Mouse (Mus musculus): ENCODE measurements around the gene Atp11a. TPM values are rescaled to one million over a fixed set of nuclear protein-coding genes. Genes with fewer than 3 reads are reported as not detected.

The Atp11a gene
- total and polyA plus RNA-seq, 3 experiments: 103 to 139 (median 124) TPM

DNA sequence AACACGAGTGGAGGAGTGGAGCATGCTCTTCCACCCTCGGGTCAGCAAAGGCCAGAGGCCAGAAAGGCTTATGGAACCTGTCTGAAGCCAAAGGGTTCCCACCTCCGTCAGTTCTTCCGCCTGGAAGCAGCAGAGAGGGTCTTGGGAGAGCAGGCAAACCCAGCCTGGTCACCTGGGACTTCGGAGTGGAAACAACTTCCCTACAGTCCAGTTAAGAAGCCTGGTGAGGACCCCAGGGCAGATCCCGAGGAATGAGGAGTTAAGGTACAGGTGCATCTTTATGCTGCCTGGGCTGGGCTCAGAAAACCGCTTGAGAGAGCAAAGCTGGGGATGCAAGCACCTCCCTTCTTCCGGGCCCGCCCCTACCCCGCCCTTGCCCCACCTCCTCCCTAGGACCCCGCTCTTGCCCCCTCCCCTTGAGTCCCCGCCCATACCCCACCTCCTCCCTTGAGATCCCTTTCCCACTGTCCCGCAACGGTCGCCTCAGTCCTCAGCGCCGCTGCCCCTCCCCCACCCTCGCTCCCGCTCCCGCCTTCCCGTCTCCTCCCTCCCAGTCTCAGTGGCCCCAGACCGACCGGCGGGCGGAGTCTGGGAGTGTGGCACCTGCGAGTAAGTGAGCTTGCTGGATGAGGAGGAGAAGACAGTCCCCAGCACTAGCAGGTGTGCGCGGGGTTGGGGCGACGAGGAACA, 116.7 kb downstream of the Atp11a start, which contains the start of gene Mcf2l:
Gene Mcf2l, plus strand, starts transcription at position 450 of the 690 bp plus-strand sequence.
- peak; percentile 45 for DNase-seq

DNA sequence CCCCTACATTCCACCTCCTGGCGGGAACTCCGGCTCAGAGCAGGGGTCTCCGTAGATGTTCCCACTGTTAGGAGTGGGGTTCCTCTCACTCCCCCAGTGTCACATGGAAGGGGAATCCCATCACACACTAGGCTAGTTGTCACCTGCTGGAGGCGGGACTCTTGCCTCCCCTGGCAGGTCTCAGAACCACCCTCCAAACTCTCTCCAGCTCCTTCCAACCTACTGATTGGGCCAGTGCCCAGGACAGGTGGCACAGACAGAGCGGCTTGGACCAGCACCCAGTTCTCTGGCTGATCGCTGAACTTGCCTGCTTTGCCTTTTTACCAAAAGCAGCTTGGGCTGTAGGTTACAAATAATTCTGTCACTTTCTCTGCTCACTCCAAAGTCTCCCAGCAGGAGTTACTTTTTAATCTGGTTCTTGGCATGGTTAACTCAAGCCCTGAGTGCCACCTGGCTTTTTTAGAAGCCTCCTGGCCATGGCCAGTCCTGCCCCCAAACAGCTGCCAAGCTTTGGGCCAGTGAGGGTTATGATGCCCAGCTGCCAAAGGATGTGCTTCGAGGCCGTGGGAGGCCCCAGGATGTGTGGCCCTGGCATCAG, 117.5 kb downstream of the Atp11a start:
- peak; percentile 17 for DNase-seq

DNA sequence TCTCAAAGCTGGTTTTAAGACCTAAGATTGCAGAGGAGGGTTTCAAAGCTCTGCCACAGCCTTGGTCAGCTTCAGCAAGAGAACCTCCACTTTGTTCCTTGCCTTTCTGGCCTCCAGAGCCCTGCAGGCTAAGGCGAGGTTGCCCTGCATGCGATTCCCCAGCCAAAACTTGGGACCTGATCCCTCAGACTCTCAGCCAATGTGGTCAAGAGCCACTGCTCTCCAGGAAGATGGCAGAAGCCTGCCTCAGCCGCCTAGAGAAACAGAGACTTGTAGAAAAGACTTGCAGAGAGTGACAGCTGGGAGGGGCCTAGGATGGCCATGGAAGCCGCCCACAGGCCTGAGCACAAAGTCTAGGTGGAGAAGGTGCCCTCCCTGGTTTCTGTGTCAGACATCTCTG, 118.2 kb downstream of the Atp11a start:
- no peak for DNase-seq

DNA sequence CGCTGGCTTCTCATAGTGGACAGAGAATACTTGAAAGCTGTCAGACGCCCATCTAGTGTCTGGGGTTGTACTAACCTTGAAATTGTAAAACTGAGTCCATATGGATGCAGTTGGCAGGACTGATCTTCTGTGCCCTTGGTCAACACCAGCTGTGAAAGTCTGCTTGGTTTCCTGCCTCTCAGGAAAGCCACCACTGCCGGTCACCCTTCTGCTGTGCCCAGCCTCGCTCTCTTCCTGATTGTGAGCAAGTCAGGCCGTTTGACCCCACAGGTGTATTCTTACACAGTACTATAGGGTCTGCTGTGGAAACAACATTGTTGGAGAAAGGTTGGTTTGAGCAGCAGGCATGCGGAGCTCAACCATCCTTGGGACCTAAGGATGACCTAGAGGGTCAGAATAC, 120.3 kb downstream of the Atp11a start:
- DNase-seq: no peak

DNA sequence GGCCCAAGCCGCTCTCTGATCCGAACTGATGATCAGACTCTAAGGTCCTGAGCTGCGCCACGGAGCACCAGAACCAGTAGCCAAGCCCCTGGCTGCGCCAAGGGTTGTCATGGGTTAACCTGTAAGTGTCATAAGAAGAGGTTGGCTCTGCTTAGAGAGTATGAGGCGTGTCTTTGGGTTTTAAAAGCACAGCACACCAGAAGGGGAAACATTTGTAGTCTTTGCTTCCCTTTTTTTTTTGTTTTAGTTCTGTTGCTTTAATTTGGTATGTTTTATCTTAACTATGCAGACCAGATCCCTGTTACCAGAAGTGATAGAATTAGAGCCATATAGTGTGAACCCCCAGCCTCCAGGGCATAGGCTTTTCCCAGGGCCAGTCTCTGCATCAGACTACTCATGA, 123.3 kb downstream of the Atp11a start:
- no peak for DNase-seq

DNA sequence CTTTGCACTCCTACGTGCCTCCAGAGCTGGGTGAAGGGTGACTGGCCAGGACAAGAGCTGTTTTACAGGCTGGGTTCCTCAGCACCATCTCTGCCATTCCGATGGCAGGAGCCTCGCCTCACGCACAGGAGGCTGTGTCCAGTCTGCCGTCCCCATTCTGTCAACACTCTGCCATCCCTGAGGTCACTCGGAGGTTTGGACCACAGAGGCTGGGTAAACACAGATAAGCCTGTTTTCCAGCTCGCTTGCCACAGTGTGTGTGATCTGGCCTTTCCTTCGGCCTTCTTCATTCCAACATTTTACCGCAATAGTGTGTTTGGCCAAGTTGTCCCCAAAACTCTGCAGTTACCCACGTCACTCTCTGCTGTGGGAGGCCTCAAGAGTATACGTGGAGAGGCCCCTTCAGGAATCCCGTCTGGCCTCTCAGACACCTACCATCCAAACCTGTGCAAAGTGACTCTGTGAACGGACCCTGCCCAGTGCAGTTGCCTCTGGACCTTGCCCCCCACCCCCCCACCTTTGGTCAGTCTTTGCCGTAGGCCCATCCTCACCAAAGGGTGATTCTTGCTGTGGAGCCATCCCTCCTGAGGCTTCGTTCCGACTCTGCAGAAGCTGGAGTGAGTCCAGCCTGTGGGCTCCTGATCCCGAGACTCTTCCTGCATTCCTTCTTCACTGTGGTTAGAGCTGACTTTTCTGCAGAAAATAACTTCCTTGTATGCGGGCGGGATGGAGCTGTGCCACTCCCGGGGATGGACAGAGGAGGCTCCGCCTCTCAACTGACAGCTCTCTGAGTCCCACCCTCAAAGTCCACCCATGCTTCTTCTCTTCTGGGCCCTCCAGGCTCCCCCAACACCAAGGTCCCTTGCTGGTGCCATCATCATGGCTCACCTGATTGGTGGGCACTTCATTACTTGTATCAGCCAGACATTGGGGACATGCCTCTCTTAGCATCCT, 126.5 kb downstream of the Atp11a start:
- no peak for DNase-seq

- no peak for DNase-seq
Observed at GRCm38 (mm10) chr8:12887772-12888435, 131.1 kb downstream of the Atp11a start.

DNA sequence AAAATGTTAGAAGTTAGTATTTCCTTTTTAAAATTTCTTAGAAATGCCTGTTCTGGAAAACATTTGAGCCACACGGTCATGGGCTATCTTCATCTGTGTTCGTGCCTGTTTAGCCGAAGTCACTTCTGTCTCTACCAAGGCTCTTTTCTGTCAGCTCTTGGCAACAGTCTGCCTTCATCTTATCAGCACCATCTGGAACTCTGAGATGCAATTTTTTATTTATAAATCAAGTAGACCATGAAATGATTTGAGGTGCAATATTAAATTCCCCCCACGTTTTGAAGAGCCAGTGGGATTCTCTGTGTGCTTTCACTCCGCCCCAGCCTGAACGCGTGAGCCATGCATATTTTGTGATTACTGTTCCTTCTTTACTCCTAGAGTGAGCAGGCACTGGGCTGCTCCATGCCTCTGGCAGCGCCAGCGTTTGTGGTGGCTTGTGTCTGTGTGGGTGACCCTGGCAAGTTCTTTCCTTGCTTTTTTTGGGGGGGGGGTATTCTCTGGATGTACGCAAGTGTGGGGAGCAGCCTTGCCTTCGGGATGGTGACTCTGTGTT, 132.3 kb downstream of the Atp11a start:
- no peak for DNase-seq

GRCm38 (mm10) chr8:12892882-12893446, 136.2 kb downstream of the Atp11a start:
- DNase-seq: no peak

DNA sequence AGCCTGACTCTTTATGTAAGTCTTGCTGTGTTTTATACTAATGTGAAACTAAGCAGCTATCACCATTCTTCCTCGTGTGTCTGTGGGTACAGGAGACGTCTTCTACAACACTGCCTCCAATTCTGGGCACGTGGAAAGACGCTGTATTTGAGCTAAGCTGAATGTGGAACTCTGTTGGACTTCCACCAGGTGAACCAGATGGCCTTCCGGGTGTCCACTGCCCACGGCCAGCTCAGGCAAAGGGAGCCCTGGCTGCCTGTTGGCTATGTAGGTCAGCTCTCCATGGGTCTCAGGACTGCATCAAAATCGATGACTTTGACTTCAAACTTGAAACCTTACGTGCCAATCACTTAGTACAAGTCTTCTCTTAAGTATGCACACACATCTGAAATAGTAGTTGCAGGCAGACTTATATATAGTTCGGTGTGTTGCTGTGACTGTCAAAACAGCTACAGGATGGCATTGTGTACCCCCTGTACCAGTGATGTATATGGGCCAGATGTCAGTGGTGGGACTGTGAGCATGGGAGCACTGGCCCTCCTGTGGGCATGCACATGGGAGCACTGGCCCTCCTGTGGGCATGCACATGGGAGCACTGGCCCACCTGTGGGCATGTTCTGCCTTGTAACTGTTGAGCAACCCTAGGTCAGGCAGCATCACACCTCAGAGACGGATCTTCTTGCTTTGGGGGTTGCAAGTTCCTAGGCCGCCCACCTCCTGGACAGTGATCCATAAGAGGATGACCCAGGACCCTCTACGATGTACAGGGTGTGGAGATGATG, 137.2 kb downstream of the Atp11a start:
- DNase-seq: no peak

GRCm38 (mm10) chr8:12894783-12895534, 138.1 kb downstream of the Atp11a start:
- no peak for DNase-seq

DNA sequence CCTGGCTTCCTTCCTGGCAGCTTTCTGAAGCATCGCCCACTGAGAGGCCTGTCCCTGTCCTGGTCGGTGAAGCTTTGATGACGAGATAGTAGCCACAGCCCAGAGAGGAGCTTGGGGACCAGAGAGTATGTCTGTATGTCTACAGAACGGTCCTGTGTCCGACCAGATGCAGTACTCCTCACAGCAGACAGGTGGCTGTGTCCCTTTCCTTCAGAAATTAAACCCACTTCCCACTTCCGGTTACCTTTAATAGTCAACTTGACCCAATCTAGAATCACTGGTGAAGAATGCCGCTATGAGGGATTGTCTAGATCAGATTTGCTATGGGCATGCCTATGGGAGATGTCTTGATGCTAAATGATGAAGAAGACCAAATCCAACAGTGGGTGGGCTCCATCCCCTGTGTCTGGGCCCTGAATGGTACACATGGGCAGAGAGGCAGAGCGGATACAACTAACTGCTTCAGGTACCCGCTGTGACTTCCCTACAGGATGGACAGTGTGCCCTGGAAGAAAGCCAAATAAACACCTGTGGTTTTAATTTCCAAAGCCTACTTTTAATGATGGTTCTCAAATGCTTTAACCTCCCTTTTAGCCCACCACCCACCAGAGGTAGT, 138.8 kb downstream of the Atp11a start:
- no peak for DNase-seq

GRCm38 (mm10) chr8:12896494-12897373, 139.9 kb downstream of the Atp11a start:
- DNase-seq: peak; percentile 38

- no peak for DNase-seq
Observed at GRCm38 (mm10) chr8:12897815-12898214, 141.0 kb downstream of the Atp11a start.

DNA sequence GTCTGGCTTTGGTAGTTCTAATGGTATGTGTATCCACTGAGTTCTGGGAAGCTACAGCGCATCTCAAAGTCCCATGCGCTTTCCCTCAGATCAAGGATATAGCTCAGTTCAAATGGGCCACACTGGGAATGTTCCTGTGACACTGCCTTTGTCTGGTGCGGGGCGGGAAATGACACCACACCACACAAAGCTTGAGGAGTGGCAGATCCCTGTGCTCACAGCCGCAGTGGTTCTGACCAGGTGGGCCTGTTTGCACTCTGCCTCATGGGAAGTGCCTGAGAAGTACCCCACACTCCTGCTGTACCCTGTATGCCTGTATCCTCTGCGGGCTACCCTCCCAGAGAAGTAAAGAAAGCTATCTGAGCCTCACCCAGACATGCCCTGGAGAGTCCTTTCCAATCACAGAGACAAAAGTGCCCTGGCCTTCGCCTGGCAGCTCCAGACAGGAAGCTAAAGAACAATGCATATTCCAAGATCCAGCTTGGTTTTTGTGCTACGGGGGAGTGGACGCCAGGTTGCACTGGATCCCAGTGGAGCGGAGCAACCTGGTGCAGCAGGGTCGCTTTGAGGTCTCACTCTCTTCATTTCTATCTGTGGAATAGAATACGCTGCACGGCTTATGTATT, 147.1 kb downstream of the Atp11a start:
- no peak for DNase-seq

GRCm38 (mm10) chr8:12905122-12905521, 148.3 kb downstream of the Atp11a start:
- DNase-seq: no peak

DNA sequence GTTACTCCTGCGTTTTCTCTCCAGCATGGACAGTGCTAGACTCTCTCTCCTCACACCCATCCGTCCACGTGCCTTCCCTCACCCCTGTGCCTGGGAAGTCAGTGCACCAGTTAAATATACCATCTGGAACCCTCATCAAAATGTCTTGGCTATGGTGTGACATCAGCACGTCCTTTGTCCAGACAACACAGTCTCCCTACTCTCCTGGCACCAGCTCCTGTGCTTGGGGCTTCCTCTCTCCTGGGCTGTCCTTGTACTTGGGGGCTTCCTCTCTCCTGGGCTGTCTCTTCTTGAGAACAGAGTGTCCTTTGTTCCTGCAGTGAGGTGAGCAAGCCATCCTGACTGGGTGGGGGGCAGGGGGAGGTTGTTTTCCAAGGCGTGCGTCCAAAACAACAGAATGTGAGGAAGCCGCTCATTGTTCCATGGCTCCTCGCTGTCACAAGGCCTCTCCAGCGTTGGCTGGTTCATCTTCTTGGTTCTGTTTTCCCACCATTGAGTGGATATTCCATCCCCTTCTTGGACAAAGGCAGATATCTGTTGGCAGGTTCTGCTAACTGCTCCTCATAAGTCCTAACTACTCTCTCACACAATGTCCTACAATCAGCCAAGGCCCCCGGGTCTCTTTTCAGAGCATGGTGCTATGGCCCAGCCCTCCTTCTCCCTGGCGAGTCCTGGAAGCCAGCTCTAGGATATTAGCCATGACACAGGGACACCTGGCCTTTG, 148.9 kb downstream of the Atp11a start:
- DNase-seq: peak; percentile 34

Data from adrenal gland, adult 2 months (tissue).